Mouse (Mus musculus) lung, embryonic 15.5 days (tissue): Measurements from ENCODE around the gene Zfp606. TPM values are rescaled to one million over a fixed set of nuclear protein-coding genes. Genes with fewer than 3 reads are reported as not detected.

ENCODE experiments used
- ATAC-seq: fragments of 200-750 bp; cut with Nextera tagmentation; 2 replicates; pipeline ENCODE4 v1.8.0; 2017; ENCODE audit warnings: moderate number of reproducible peaks, borderline replicate concordance; ENCODE audit not compliant: low FRiP score, low TSS enrichment; ENCODE audit errors: extremely low read depth
- H3K27ac ChIP-seq: fragments of 300-500 bp; sonication (generic); 2 replicates; pipeline ENCODE4 v1.5.1; 2015; ENCODE audit warnings: moderate library complexity, mild to moderate bottlenecking, inconsistent platforms
- H3K27me3 ChIP-seq: fragments of 300-500 bp; sonication (generic); 2 replicates; pipeline ENCODE4 v1.6.1; 2015; ENCODE audit warnings: inconsistent platforms
- H3K36me3 ChIP-seq: fragments of 300-500 bp; sonication (generic); 2 replicates; pipeline ENCODE4 v1.6.1; 2015; ENCODE audit warnings: inconsistent platforms
- H3K4me1 ChIP-seq: fragments of 300-500 bp; sonication (generic); 2 replicates; pipeline ENCODE4 v1.6.1; 2015; ENCODE audit warnings: inconsistent platforms
- H3K4me2 ChIP-seq: fragments of 300-500 bp; sonication (generic); 2 replicates; pipeline ENCODE4 v1.6.1; 2015; ENCODE audit warnings: inconsistent platforms, mild to moderate bottlenecking, moderate library complexity
- H3K4me3 ChIP-seq: fragments of 300-500 bp; sonication (generic); 2 replicates; pipeline ENCODE4 v1.5.1; 2015; ENCODE audit warnings: mild to moderate bottlenecking, inconsistent platforms
- H3K9ac ChIP-seq: fragments of 300-500 bp; sonication (generic); 2 replicates; pipeline ENCODE4 v1.6.1; 2015; ENCODE audit warnings: inconsistent platforms
- H3K9me3 ChIP-seq: fragments of 300-500 bp; sonication (generic); 2 replicates; pipeline ENCODE4 v1.6.1; 2016; ENCODE audit warnings: inconsistent platforms
- WGBS: fragments of 180-500 bp; shearing (Covaris S2); methylation state at CpG from one replicate; pipeline ENCODE4 v1.1.7; 2015; 5-methylcytosine and 5-hydroxymethylcytosine counted together
- polyA plus RNA-seq: library from polyadenylated mRNA; unstranded; fragments of >200 nt; fragmentation: Nextera tagmentation; extraction: Ambion mirVana; gene quantifications from 2 replicates; pipeline ENCODE4 v1.2.1, GENCODE M21; 2015

Zfp606 gene
- polyA plus RNA-seq: 22.1 and 24.3 TPM in 2 replicates

DNA sequence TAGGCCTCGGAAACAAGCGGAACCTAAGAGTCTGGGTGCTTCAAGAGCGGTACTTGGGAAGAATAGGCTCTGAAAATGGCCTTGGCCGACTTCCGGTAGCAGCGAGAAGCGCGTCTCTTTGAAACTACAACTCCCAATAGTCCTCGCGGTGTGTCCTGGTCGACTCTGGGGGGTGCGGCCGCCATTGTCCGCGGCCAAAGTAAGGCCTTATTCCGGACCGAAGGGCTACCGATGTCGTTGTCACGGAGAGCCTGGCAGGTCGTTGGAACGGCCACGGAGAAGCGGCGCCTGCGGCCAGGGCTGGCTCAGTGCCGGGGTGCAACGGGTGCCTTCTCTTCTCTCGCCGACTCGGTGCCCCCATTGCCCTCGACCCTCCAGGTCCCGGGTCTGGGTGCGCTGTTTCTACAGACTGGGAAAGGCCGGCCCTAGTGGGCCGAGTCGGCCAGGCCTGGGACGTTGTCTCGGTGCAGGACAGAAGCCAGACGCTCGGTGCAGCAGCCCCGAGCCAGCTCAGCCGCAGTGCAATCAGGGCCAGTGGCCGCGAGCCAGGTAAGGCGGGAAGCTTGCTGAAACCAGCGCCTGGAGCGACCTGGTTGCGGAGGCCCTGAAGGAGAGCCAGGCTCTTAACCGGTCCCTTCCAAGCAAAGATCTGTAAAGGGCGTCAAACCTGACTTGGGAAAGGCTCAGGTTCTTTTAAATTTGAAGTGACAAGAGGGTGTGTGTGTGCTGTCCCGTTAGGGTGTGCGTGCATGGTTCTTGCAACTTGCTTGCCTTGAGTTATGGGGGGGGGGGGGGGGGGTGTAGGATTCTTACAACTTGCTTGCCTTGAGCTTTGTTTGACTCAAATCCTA, at the start of gene Zfp606:
Gene Zfp606, plus strand, starts transcription at position 136 of the 851 bp plus-strand sequence.
- H3K27me3 ChIP-seq: no peaks in the 10 kb centered on the region
- peaks cover 12% of the 10 kb centered on the region; the same call in 1 of the 2 replicates for H3K9me3 ChIP-seq
- peaks cover 32% of the 10 kb centered on the region for H3K36me3 ChIP-seq
- H3K9ac ChIP-seq: peak within 1 kb of the TSS; percentile 79
- peak within 1 kb of the TSS; percentile 51 for H3K4me2 ChIP-seq
- ATAC-seq: peak; percentile 97
- no peaks in the 10 kb centered on the region for H3K4me1 ChIP-seq
- H3K4me3 ChIP-seq: peak within 1 kb of the TSS; percentile 60
- WGBS: under 1% methylated on average over 53 of the region's 53 CpGs
- peak within 1 kb of the TSS; percentile 84 for H3K27ac ChIP-seq

GRCm38 (mm10) chr7:12479009-12479346, 885 bp downstream of the Zfp606 start:
- no peak for ATAC-seq
- peak overlapping the region; percentile 60 for H3K4me3 ChIP-seq
- peaks cover 38% of the 10 kb centered on the region for H3K36me3 ChIP-seq

GRCm38 (mm10) chr7:12479525-12479924, 1.4 kb downstream of the Zfp606 start:
- 73% methylated on average over 4 of the region's 4 CpGs for WGBS

More at GRCm38 (mm10) chr7:12479009-12479346, 885 bp downstream of the Zfp606 start:
- Histone ChIP-seq H3K4me2 (peak overlapping the region; percentile 51), H3K4me1 (no peaks in the 10 kb centered on the region), H3K27me3 (no peaks in the 10 kb centered on the region), H3K27ac (peak overlapping the region; percentile 84; the same call in 1 of the 2 replicates), H3K9me3 (peaks cover 12% of the 10 kb centered on the region; the same call in 1 of the 2 replicates), H3K9ac (peak overlapping the region; percentile 79)
- WGBS: 1% methylated on average over 8 of the region's 8 CpGs

DNA sequence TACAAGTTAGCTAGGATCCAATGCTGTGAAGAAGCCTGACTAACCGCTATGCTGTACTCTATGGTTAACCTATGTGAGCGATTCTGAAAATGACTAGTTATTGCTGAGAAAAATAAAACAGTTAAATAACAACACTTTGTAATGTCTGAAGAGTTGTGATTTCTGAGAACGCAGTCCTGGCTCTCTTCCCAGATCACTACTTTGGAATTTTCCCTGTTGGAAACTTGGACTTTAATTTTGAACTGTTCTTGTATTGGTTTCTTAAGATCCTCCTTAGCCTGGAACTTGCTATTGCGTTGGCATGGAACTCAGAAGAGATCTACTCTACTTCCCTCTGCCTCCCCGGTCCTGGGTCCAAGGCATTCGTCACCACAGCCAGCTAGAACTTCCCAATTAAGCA, 5.7 kb downstream of the Zfp606 start:
- Histone ChIP-seq H3K27me3 (no peaks in the 10 kb centered on the region), H3K9me3 (peaks cover 21% of the 10 kb centered on the region; the same call in 1 of the 2 replicates), H3K36me3 (peaks cover 86% of the 10 kb centered on the region), H3K4me3 (no peak overlapping the region), H3K27ac (no peak overlapping the region), H3K4me1 (no peaks in the 10 kb centered on the region), H3K4me2 (no peak overlapping the region), H3K9ac (no peak overlapping the region)
- WGBS: 96% methylated on average over 6 of the region's 6 CpGs
- ATAC-seq: no peak

More at GRCm38 (mm10) chr7:12479525-12479924, 1.4 kb downstream of the Zfp606 start:
- H3K9me3 ChIP-seq: peaks cover 12% of the 10 kb centered on the region; the same call in 1 of the 2 replicates
- no peaks in the 10 kb centered on the region for H3K27me3 ChIP-seq
- no peak overlapping the region for H3K27ac ChIP-seq
- no peaks in the 10 kb centered on the region for H3K4me1 ChIP-seq
- peak overlapping the region; percentile 79; the same call in 1 of the 2 replicates for H3K9ac ChIP-seq
- peak overlapping the region; percentile 51 for H3K4me2 ChIP-seq
- ATAC-seq: no peak
- peaks cover 44% of the 10 kb centered on the region for H3K36me3 ChIP-seq
- H3K4me3 ChIP-seq: peak overlapping the region; percentile 60

DNA sequence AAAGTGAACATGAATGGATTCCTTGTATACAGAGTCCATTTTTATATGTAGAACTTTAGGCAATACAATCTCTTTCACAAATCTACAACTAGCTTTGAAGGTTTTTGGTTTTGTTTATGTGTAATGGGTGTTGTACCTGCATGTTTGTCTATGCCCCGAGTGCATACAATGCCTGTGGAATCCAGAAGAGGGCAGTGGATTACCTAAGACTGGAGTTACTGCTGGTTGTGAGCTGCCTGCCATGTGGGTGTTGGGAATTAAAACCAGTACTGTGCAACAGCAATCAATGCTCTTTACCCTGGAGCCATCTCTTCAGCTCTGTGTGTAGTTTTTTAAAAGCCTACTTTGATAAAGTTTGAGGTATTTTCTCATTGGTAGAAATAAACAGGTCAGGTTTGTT, 7.9 kb downstream of the Zfp606 start:
- Histone ChIP-seq H3K4me3 (no peak overlapping the region), H3K27ac (no peak overlapping the region), H3K27me3 (no peaks in the 10 kb centered on the region), H3K9ac (no peak overlapping the region), H3K36me3 (peaks cover 98% of the 10 kb centered on the region), H3K4me2 (no peak overlapping the region), H3K4me1 (no peaks in the 10 kb centered on the region), H3K9me3 (peaks cover 35% of the 10 kb centered on the region)
- no peak for ATAC-seq
- WGBS: 85% methylated on average over 1 of the region's 1 CpGs

- no peak overlapping the region for H3K4me3 ChIP-seq
- ATAC-seq: no peak
- H3K9me3 ChIP-seq: peaks cover 35% of the 10 kb centered on the region
These were observed 8.6 kb downstream of the Zfp606 start for GRCm38 (mm10) chr7:12486691-12487090.

GRCm38 (mm10) chr7:12510913-12511312, 32.8 kb downstream of the Zfp606 start:
- H3K27ac ChIP-seq: no peak overlapping the region
- no peak overlapping the region for H3K4me2 ChIP-seq
- 50% methylated on average over 1 of the region's 1 CpGs for WGBS
- no peak overlapping the region for H3K4me3 ChIP-seq
- no peaks in the 10 kb centered on the region for H3K4me1 ChIP-seq
- ATAC-seq: no peak
- no peaks in the 10 kb centered on the region for H3K9me3 ChIP-seq
- no peaks in the 10 kb centered on the region for H3K27me3 ChIP-seq
- no peak overlapping the region for H3K9ac ChIP-seq
- no peaks in the 10 kb centered on the region for H3K36me3 ChIP-seq

More at GRCm38 (mm10) chr7:12486691-12487090, 8.6 kb downstream of the Zfp606 start:
- H3K27me3 ChIP-seq: no peaks in the 10 kb centered on the region
- H3K27ac ChIP-seq: no peak overlapping the region
- no peaks in the 10 kb centered on the region for H3K4me1 ChIP-seq
- peaks cover 98% of the 10 kb centered on the region for H3K36me3 ChIP-seq
- H3K4me2 ChIP-seq: no peak overlapping the region
- no peak overlapping the region for H3K9ac ChIP-seq

DNA sequence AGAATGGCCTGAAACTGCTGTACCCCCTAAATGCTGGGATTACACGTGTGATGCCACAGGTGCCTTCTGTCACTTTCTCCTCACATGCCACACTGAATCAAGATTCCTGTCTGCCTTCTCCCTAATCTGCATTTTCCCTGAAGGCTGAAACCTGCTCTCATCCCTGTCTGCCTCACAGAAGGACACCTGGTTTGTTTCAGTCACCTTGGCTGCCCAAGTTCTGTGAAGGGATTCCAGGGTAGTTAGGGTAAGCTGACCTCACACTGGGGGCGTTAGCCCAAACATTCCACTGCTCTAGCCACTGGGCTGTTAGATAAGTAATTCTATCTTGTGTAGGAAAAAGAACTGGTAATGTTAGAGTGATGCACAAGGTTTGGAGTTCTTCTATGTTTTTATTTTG, 34.1 kb downstream of the Zfp606 start, which contains the start of gene 2900092C05Rik:
Gene 2900092C05Rik, plus strand, starts transcription at position 301 of the 400 bp plus-strand sequence.
- H3K4me2 ChIP-seq: no peak within 1 kb of the TSS
- no peak for ATAC-seq
- WGBS: 53% methylated on average over 2 of the region's 2 CpGs
- no peak within 1 kb of the TSS for H3K27ac ChIP-seq
- H3K9me3 ChIP-seq: no peaks in the 10 kb centered on the region
- no peaks in the 10 kb centered on the region for H3K27me3 ChIP-seq
- no peaks in the 10 kb centered on the region for H3K36me3 ChIP-seq
- H3K4me1 ChIP-seq: no peaks in the 10 kb centered on the region
- no peak within 1 kb of the TSS for H3K9ac ChIP-seq
- H3K4me3 ChIP-seq: no peak within 1 kb of the TSS

Other genes starting within 250 kb of the Zfp606 start
- not detected in 2 replicates for gene Vmn1r81, start 210.0 kb upstream of the Zfp606 start, polyA plus RNA-seq
- not detected in 2 replicates for gene Vmn1r82, start 177.9 kb upstream of the Zfp606 start, polyA plus RNA-seq
- gene Vmn1r83, start 148.8 kb upstream of the Zfp606 start, polyA plus RNA-seq: not detected in 2 replicates
- gene Vmn1r84, start 109.0 kb upstream of the Zfp606 start, polyA plus RNA-seq: not detected in 2 replicates
- gene Zfp551, start 55.5 kb upstream of the Zfp606 start, polyA plus RNA-seq: 3.3 and 3.6 TPM in 2 replicates
- gene 2900092C05Rik, start 34.2 kb downstream of the Zfp606 start, polyA plus RNA-seq: not detected in 2 replicates
- gene Vmn2r53, start 130.5 kb downstream of the Zfp606 start, polyA plus RNA-seq: not detected in 2 replicates
- gene Vmn2r54, start 162.0 kb downstream of the Zfp606 start, polyA plus RNA-seq: not detected in 2 replicates
- gene Vmn2r55, start 206.7 kb downstream of the Zfp606 start, polyA plus RNA-seq: not detected in 2 replicates